Mouse (Mus musculus): Measurements from ENCODE around the gene Dcaf11. TPM values are rescaled to one million over a fixed set of nuclear protein-coding genes. Genes with fewer than 3 reads are reported as not detected.
A peak's percentile ranks its signal among the peaks of the same experiment; 100 is the strongest.

Gene Dcaf11
- polyA plus RNA-seq, 1 experiment from 2014 or later = 72.1 TPM

DNA sequence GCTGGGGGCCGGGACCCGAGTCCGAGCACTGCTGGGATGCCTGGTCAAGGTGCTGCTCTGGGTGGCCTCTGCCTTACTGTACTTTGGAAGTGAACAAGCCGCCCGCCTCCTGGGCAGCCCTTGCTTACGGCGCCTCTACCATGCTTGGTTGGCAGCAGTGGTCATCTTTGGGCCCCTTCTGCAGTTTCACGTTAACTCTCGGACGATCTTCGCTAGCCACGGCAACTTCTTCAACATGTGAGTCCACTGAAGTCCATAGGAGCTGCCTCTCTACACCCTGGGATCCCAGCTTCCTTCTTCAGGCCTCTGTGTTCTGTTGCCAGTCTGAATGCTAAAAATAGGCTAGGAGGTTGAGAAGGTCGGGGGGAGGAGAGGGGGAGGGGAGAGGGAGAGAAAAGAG, 15.9 kb downstream of the Dcaf11 start:
- Histone ChIP-seq H3K27ac (ENCODE audit: low read depth, low read length) (no peak overlapping the region), H3K9ac (ENCODE audit: low read depth, low read length) (no peak overlapping the region), H3K36me3 (ENCODE audit: control insufficient read depth, insufficient read depth, low read length) (peaks cover 4% of the 10 kb centered on the region; the same call in 1 of the 2 replicates), H3K9me3 (ENCODE audit: control insufficient read depth, low read length) (no peaks in the 10 kb centered on the region), H3K4me1 (replicated peaks; ENCODE audit: control insufficient read depth, insufficient read depth, low read length) (peaks cover 12% of the 10 kb centered on the region; the same call in 1 of the 2 replicates), H3K4me3 (ENCODE audit: low read depth, low read length) (no peak overlapping the region), H3K27me3 (replicated peaks; ENCODE audit: control insufficient read depth, insufficient read depth, low read length) (no peaks in the 10 kb centered on the region), H3K4me2 (peak overlapping the region; percentile 4; the same call in 1 of the 2 replicates)
- ATAC-seq (replicated peaks; ENCODE audit: low FRiP score) (no peak), DNase-seq (ENCODE audit: low spot score) (no peak)
- 65% methylated on average over 13 of the region's 13 CpGs for WGBS

DNA sequence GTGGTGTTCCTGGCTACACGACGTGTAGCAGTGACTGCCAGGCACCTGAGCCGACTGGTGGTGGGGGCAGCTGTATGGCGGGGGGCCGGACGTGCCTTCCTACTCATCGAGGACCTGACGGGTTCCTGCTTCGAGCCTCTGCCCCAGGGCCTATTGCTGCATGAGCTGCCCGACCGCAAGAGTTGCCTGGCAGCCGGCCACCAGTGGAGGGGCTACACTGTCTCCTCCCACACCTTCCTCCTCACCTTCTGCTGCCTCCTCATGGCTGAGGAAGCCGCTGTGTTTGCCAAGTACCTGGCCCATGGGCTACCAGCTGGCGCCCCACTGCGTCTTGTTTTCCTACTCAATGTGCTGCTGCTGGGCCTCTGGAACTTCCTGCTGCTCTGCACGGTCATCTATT, 16.6 kb downstream of the Dcaf11 start:
- peaks cover 6% of the 10 kb centered on the region; the same call in 1 of the 2 replicates for H3K36me3 ChIP-seq (ENCODE audit: control insufficient read depth, insufficient read depth, low read length)
- no peak for ATAC-seq (replicated peaks; ENCODE audit: low FRiP score)
- H3K27me3 ChIP-seq (replicated peaks; ENCODE audit: control insufficient read depth, insufficient read depth, low read length) = no peaks in the 10 kb centered on the region
- H3K4me3 ChIP-seq (ENCODE audit: low read depth, low read length) = no peak overlapping the region
- DNase-seq (ENCODE audit: low spot score) = no peak
- peaks cover 12% of the 10 kb centered on the region; the same call in 1 of the 2 replicates for H3K4me1 ChIP-seq (replicated peaks; ENCODE audit: control insufficient read depth, insufficient read depth, low read length)
- H3K27ac ChIP-seq (ENCODE audit: low read depth, low read length) = no peak overlapping the region
- H3K4me2 ChIP-seq = no peak overlapping the region
- H3K9ac ChIP-seq (ENCODE audit: low read depth, low read length) = no peak overlapping the region
- H3K9me3 ChIP-seq (ENCODE audit: control insufficient read depth, low read length) = no peaks in the 10 kb centered on the region
- 76% methylated on average over 16 of the region's 16 CpGs for WGBS

DNA sequence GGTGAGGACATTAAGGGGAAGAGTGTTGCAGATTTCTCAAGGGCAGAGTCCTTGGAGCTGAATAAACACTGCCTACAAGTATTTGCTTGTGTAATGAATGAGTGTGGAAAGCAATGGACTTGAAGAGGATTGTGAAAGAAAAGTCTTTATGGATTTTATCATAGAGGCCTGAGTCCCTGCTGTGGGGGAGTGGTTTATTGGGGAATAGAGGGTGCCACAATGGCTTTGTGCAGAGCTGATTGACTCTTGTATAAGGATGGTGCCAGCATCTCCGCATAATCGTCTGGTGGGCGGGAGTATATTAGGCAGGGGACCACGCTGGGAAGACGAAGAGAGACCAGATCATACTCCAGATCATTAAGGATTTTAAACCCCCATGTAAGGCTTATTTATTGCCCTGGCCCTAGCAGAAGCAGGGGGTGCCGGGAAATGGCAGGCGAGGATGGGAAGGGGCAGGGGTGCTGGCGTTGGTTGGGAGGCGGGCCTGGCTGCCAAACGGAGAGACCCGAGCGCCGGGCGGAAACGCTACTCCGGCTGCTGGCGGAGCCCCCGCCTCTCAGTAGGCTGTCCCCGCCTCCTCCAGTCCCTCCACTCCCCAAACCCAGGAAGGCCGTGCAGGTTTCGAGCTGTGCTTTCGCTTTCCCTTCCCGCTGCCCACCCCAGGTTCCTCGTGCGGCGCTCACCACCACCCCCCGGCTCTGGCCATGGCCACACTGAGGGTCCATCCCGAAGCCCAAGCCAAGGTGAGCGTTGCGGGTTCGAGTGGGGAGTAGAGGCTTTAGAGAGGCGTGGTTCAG, 18.3 kb downstream of the Dcaf11 start, which contains the start of gene Psme1:
Psme1 (plus strand) TSS at position 253 of the 797 bp plus-strand sequence.
- H3K27me3 ChIP-seq (replicated peaks; ENCODE audit: control insufficient read depth, insufficient read depth, low read length) = no peaks in the 10 kb centered on the region
- H3K27ac ChIP-seq (ENCODE audit: low read depth, low read length) = peak within 1 kb of the TSS; percentile 81
- peak within 1 kb of the TSS; percentile 77 for H3K4me2 ChIP-seq
- DNase-seq (ENCODE audit: low spot score) (peak; percentile 80), ATAC-seq (replicated peaks; ENCODE audit: low FRiP score) (peak; percentile 83)
- peaks cover 13% of the 10 kb centered on the region; the same call in 1 of the 2 replicates for H3K36me3 ChIP-seq (ENCODE audit: control insufficient read depth, insufficient read depth, low read length)
- H3K9me3 ChIP-seq (ENCODE audit: control insufficient read depth, low read length) = no peaks in the 10 kb centered on the region
- H3K9ac ChIP-seq (ENCODE audit: low read depth, low read length) = peak within 1 kb of the TSS; percentile 88
- 2% methylated on average over 32 of the region's 32 CpGs for WGBS
- H3K4me1 ChIP-seq (replicated peaks; ENCODE audit: control insufficient read depth, insufficient read depth, low read length) = peaks cover 16% of the 10 kb centered on the region; the same call in 1 of the 2 replicates
- peak within 1 kb of the TSS; percentile 72 for H3K4me3 ChIP-seq (ENCODE audit: low read depth, low read length)

DNA sequence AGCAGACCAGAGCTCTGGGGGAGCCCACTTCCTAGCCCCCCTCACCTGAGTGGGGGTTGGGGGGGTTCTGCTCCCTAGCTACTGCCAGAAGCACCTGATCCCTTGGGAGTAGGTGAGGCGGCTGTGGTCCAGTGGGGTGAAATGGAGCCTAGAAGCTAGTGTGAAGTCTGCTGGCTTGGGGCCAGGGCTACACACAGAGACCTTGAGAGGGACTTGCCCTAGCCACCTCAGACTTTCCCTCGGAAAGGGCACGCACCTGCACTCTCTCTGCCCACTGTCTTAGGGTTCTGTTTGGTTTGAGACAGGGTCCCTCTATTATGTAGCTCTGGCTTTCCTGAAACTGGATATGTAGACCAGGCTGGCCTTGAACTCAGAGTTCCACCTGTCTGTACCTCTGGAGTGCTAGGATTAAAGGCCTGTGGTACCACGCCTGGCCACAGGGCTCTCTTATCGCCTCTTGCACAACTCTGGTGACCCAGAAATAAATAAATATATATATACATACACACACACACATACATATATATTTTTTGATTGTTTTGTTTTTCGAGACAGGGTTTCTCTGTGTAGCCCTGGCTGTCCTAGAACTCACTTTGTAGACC, 19.0 kb downstream of the Dcaf11 start:
- peak overlapping the region; percentile 81 for H3K27ac ChIP-seq (ENCODE audit: low read depth, low read length)
- no peaks in the 10 kb centered on the region for H3K9me3 ChIP-seq (ENCODE audit: control insufficient read depth, low read length)
- H3K4me1 ChIP-seq (replicated peaks; ENCODE audit: control insufficient read depth, insufficient read depth, low read length) = peaks cover 20% of the 10 kb centered on the region
- 17% methylated on average over 6 of the region's 6 CpGs for WGBS
- H3K36me3 ChIP-seq (ENCODE audit: control insufficient read depth, insufficient read depth, low read length) = peaks cover 13% of the 10 kb centered on the region; the same call in 1 of the 2 replicates
- H3K4me3 ChIP-seq (ENCODE audit: low read depth, low read length) = peak overlapping the region; percentile 72
- no peaks in the 10 kb centered on the region for H3K27me3 ChIP-seq (replicated peaks; ENCODE audit: control insufficient read depth, insufficient read depth, low read length)
- ATAC-seq (replicated peaks; ENCODE audit: low FRiP score) (peak; percentile 58), DNase-seq (ENCODE audit: low spot score) (peak; percentile 56)
- H3K4me2 ChIP-seq = peak overlapping the region; percentile 77
- H3K9ac ChIP-seq (ENCODE audit: low read depth, low read length) = peak overlapping the region; percentile 88

DNA sequence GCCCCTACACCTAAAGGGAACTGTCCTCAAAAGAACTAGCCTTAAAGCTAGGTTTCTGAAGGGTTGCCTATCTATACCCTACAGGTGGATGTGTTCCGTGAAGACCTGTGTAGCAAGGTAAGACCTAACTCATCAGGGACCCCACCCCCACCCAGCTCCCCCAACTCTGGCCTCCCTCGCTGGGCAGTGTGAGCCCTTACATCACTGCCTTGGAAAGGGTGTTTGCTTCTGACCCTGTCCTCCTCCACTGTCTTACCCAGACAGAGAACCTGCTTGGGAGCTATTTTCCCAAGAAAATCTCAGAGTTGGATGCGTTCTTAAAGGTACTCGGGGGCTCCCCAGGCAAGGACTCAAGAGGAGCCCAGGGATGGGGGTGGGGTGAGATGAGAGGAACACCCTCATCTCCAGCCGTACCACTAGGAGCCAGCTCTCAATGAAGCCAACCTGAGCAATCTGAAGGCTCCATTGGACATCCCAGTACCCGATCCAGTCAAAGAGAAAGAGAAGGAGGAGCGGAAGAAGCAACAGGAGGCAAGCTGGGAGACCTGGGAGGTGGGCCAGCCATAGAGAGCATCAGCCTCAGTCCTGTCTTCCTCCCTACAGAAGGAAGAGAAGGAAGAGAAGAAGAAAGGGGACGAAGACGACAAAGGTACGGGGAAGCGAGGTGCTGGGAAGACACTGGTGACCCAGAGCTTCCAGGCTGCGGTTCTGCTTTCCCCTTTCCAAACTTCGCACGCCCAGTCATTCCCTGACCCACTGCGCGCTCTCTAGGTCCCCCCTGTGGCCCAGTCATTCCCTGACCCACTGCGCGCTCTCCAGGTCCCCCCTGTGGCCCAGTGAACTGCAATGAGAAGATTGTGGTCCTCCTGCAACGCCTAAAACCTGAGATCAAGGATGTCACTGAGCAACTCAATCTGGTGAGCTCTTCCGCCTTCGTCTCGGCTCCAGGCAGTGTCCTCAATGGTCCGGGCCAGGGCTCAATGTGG, 20.0 kb downstream of the Dcaf11 start:
- Histone ChIP-seq H3K36me3 (ENCODE audit: control insufficient read depth, insufficient read depth, low read length) (peaks cover 13% of the 10 kb centered on the region; the same call in 1 of the 2 replicates), H3K4me3 (ENCODE audit: low read depth, low read length) (no peak overlapping the region), H3K9ac (ENCODE audit: low read depth, low read length) (no peak overlapping the region), H3K9me3 (ENCODE audit: control insufficient read depth, low read length) (no peaks in the 10 kb centered on the region), H3K27ac (ENCODE audit: low read depth, low read length) (peak overlapping the region; percentile 35), H3K4me1 (replicated peaks; ENCODE audit: control insufficient read depth, insufficient read depth, low read length) (peaks cover 28% of the 10 kb centered on the region), H3K27me3 (replicated peaks; ENCODE audit: control insufficient read depth, insufficient read depth, low read length) (no peaks in the 10 kb centered on the region), H3K4me2 (peak overlapping the region; percentile 77)
- ATAC-seq (replicated peaks; ENCODE audit: low FRiP score) = no peak
- WGBS = 86% methylated on average over 23 of the region's 23 CpGs
- DNase-seq (ENCODE audit: low spot score) = no peak

- no peak overlapping the region for H3K9ac ChIP-seq (ENCODE audit: low read depth, low read length)
- peaks cover 13% of the 10 kb centered on the region; the same call in 1 of the 2 replicates for H3K36me3 ChIP-seq (ENCODE audit: control insufficient read depth, insufficient read depth, low read length)
- no peak for DNase-seq (ENCODE audit: low spot score)
- 86% methylated on average over 16 of the region's 16 CpGs for WGBS
- ATAC-seq (replicated peaks; ENCODE audit: low FRiP score) = no peak
- H3K4me2 ChIP-seq = no peak overlapping the region
- H3K27me3 ChIP-seq (replicated peaks; ENCODE audit: control insufficient read depth, insufficient read depth, low read length) = no peaks in the 10 kb centered on the region
- no peaks in the 10 kb centered on the region for H3K9me3 ChIP-seq (ENCODE audit: control insufficient read depth, low read length)
- no peak overlapping the region for H3K27ac ChIP-seq (ENCODE audit: low read depth, low read length)
- H3K4me3 ChIP-seq (ENCODE audit: low read depth, low read length) = no peak overlapping the region
- H3K4me1 ChIP-seq (replicated peaks; ENCODE audit: control insufficient read depth, insufficient read depth, low read length) = peaks cover 29% of the 10 kb centered on the region
These were observed 20.9 kb downstream of the Dcaf11 start for GRCm38 (mm10) chr14:55580731-55581130.

DNA sequence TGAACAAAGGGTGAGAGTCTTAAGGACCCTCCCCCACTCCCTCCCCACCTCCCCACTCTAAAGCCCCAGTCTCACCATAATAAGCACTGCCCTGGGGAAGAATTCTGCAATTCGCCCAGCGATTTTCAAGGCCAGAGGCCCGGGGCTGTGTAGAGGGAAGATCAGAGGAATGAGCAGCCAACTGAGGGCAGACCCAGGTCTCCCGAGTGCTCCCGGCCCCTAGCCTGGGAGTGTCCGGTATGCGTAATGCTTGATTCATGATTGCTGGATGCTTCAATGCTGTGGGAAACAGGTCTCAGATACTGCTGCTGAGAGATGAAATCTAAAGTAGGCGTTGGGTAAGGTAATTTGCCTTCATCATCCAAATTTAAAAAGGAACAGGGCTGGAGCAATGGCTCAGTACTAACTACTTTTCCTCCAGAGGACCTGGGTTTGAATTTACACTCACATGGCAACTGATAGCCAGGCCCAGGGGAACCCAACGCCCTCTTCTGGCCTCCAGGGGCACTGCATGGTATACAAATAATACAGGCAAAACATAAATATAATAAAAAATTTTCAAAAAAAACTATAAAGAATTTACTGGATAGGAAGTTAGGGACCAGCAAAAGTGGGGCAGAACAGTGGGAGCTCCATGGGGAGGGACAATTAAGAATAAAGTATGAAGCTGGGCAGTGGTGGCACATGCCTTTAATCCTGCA, 22.3 kb downstream of the Dcaf11 start:
- H3K9me3 ChIP-seq (ENCODE audit: control insufficient read depth, low read length) = no peaks in the 10 kb centered on the region
- no peak overlapping the region; the same call in 1 of the 2 replicates for H3K27ac ChIP-seq (ENCODE audit: low read depth, low read length)
- H3K4me1 ChIP-seq (replicated peaks; ENCODE audit: control insufficient read depth, insufficient read depth, low read length) = peaks cover 40% of the 10 kb centered on the region
- no peak overlapping the region for H3K4me3 ChIP-seq (ENCODE audit: low read depth, low read length)
- DNase-seq (ENCODE audit: low spot score) (no peak), ATAC-seq (replicated peaks; ENCODE audit: low FRiP score) (no peak)
- no peaks in the 10 kb centered on the region for H3K27me3 ChIP-seq (replicated peaks; ENCODE audit: control insufficient read depth, insufficient read depth, low read length)
- WGBS = 80% methylated on average over 9 of the region's 9 CpGs
- H3K36me3 ChIP-seq (ENCODE audit: control insufficient read depth, insufficient read depth, low read length) = peaks cover 13% of the 10 kb centered on the region; the same call in 1 of the 2 replicates
- no peak overlapping the region for H3K9ac ChIP-seq (ENCODE audit: low read depth, low read length)
- no peak overlapping the region for H3K4me2 ChIP-seq
